Mouse (Mus musculus) T-helper 2 cell (primary cell): ENCODE measurements around the gene Pak1ip1.

Experiments used
- in situ Hi-C: fragments of 300-600 bp; cut with MboI, MseI; formaldehyde crosslinking; loops from one replicate; pipeline ENCODE4 v1.15.1; 2025; ENCODE audit warnings: high pct_unique_total_duplicates

Gene Pak1ip1

GRCm38 (mm10) chr13:41006244-41006643, 5.4 kb downstream of the Pak1ip1 start:
- in situ Hi-C loops, result no loop called here

GRCm38 (mm10) chr13:41008271-41008670, 7.4 kb downstream of the Pak1ip1 start:
- in situ Hi-C loops, result no loop called here

- in situ Hi-C loops, result no loop called here
Observed at GRCm38 (mm10) chr13:41008946-41009345, 8.1 kb downstream of the Pak1ip1 start.

- in situ Hi-C loops, result loop anchor here (10.0 kb wide), 1 partner anchor 219 kb away; no protein-coding TSS in a partner anchor
Observed at GRCm38 (mm10) chr13:41015829-41016634, 15.2 kb downstream of the Pak1ip1 start, which contains the start of gene Tmem14c. TSS of gene Tmem14c (plus strand) at chr13:41016292.

GRCm38 (mm10) chr13:41016797-41017405, 16.1 kb downstream of the Pak1ip1 start:
- in situ Hi-C loops, result loop anchor here (10.0 kb wide), 1 partner anchor 218 kb away; no protein-coding TSS in a partner anchor

- in situ Hi-C loops, result loop anchor here (10.0 kb wide), 1 partner anchor 217 kb away; no protein-coding TSS in a partner anchor
Observed at GRCm38 (mm10) chr13:41017832-41018231, 17.0 kb downstream of the Pak1ip1 start.

- in situ Hi-C loops, result loop anchor here (10.0 kb wide), 1 partner anchor 217 kb away; no protein-coding TSS in a partner anchor
Observed at GRCm38 (mm10) chr13:41018236-41018635, 17.4 kb downstream of the Pak1ip1 start.

- in situ Hi-C loops, result loop anchor here (10.0 kb wide), 1 partner anchor 216 kb away; no protein-coding TSS in a partner anchor
Observed at GRCm38 (mm10) chr13:41018756-41019591, 18.2 kb downstream of the Pak1ip1 start.

GRCm38 (mm10) chr13:41020494-41020893, 19.7 kb downstream of the Pak1ip1 start:
- in situ Hi-C loops, result no loop called here

- in situ Hi-C loops, result no loop called here
Observed at GRCm38 (mm10) chr13:41021607-41022006, 20.8 kb downstream of the Pak1ip1 start.

GRCm38 (mm10) chr13:41022099-41022498, 21.3 kb downstream of the Pak1ip1 start:
- in situ Hi-C loops, result no loop called here

- in situ Hi-C loops, result no loop called here
Observed at GRCm38 (mm10) chr13:41030098-41030497, 29.3 kb downstream of the Pak1ip1 start.

GRCm38 (mm10) chr13:41042511-41042910, 41.7 kb downstream of the Pak1ip1 start:
- in situ Hi-C loops, result no loop called here

GRCm38 (mm10) chr13:41045901-41046300, 45.1 kb downstream of the Pak1ip1 start:
- in situ Hi-C loops, result no loop called here

GRCm38 (mm10) chr13:41047280-41047679, 46.5 kb downstream of the Pak1ip1 start:
- in situ Hi-C loops, result no loop called here

GRCm38 (mm10) chr13:41051965-41052364, 51.1 kb downstream of the Pak1ip1 start:
- in situ Hi-C loops, result no loop called here
